Mouse (Mus musculus) cerebellum, adult 9-11 months (tissue): ENCODE data around the gene Pctp.

ENCODE experiments used
- DNase-seq: peaks from one replicate; pipeline ENCODE4 v3.0.0; 2022

The Pctp gene

GRCm38 (mm10) chr11:89971296-89971695 is 31.4 kb downstream of the Pctp start:
- DNase-seq: no peak

GRCm38 (mm10) chr11:89970726-89971125 is 32.0 kb downstream of the Pctp start:
- no peak for DNase-seq

GRCm38 (mm10) chr11:89969131-89969530 is 33.6 kb downstream of the Pctp start:
- no peak for DNase-seq

- no peak for DNase-seq
Observed at GRCm38 (mm10) chr11:89950691-89951270, 51.9 kb downstream of the Pctp start.

GRCm38 (mm10) chr11:89947806-89948205 is 54.9 kb downstream of the Pctp start:
- no peak for DNase-seq

- DNase-seq: no peak
Observed at GRCm38 (mm10) chr11:89945159-89945558, 57.5 kb downstream of the Pctp start.

- no peak for DNase-seq
Observed at GRCm38 (mm10) chr11:89937241-89937640, 65.5 kb downstream of the Pctp start.
